Mouse (Mus musculus) myocyte (in vitro differentiated cells): Measurements from ENCODE around the gene Acer1. TPM values are rescaled to one million over a fixed set of nuclear protein-coding genes. Genes with fewer than 3 reads are reported as not detected.

Source experiments
- H3K27me3 ChIP-seq: one replicate; pipeline ENCODE4 v1.6.1; 2011; ENCODE audit not compliant: control insufficient read depth, insufficient read depth, insufficient read length
- H3K36me3 ChIP-seq: one replicate; pipeline ENCODE4 v1.6.1; 2011; ENCODE audit not compliant: control insufficient read depth, insufficient read depth
- H3K4me2 ChIP-seq: one replicate; pipeline ENCODE4 v1.6.1; 2011; ENCODE audit warnings: low read depth, control low read depth
- H3K4me3 ChIP-seq: one replicate; pipeline ENCODE4 v1.5.1; 2011; ENCODE audit warnings: mild to moderate bottlenecking, control low read depth, moderate library complexity
- H3K79me2 ChIP-seq: one replicate; pipeline ENCODE4 v1.6.1; 2011; ENCODE audit not compliant: control insufficient read depth, insufficient read depth
- H3ac ChIP-seq: one replicate; pipeline ENCODE4 v1.6.1; 2011; ENCODE audit not compliant: control insufficient read depth, insufficient read length
- CEBPB ChIP-seq: IDR thresholded peaks from 2 replicates; pipeline ENCODE4 v1.6.1; 2011; ENCODE audit warnings: mild to moderate bottlenecking, moderate library complexity; ENCODE audit not compliant: poor library complexity, insufficient read depth, severe bottlenecking
- E2F4 ChIP-seq: IDR thresholded peaks from one replicate; pipeline ENCODE4 v1.6.1; 2011; ENCODE audit warnings: mild to moderate bottlenecking, control low read depth, moderate library complexity; ENCODE audit not compliant: insufficient read depth
- MAX ChIP-seq: IDR thresholded peaks from one replicate; pipeline ENCODE4 v1.6.1; 2011; ENCODE audit warnings: low read depth, mild to moderate bottlenecking, control low read depth
- MYOD1 ChIP-seq, 3 experiments: IDR thresholded peaks; one replicate each; pipeline ENCODE4 v1.6.1; 2011; ENCODE audit warnings: control low read depth in 2 of 3, low read depth in 2 of 3, mild to moderate bottlenecking in 2 of 3, moderate library complexity in 1 of 3; ENCODE audit not compliant: insufficient read length in 2 of 3, control insufficient read depth in 1 of 3
- MYOG ChIP-seq, 3 experiments: IDR thresholded peaks; one replicate each; pipeline ENCODE4 v1.6.1; 2011; ENCODE audit warnings: control low read depth in 2 of 3, low read depth in 2 of 3, mild to moderate bottlenecking in 2 of 3; ENCODE audit not compliant: insufficient read length in 2 of 3, control insufficient read depth in 1 of 3, insufficient read depth in 1 of 3
- POLR2A ChIP-seq: IDR thresholded peaks from one replicate; pipeline ENCODE4 v1.6.1; 2011; ENCODE audit warnings: low read depth, mild to moderate bottlenecking, control low read depth, moderate library complexity; ENCODE audit not compliant: insufficient read length
- POLR2AphosphoS2 ChIP-seq: IDR thresholded peaks from one replicate; pipeline ENCODE4 v1.6.1; 2011; ENCODE audit warnings: low read depth, control low read depth; ENCODE audit not compliant: insufficient read length
- REST ChIP-seq: IDR thresholded peaks from one replicate; pipeline ENCODE4 v1.6.1; 2011; ENCODE audit warnings: mild to moderate bottlenecking, control low read depth, moderate library complexity; ENCODE audit not compliant: insufficient read depth, insufficient read length
- SRF ChIP-seq: IDR thresholded peaks from one replicate; pipeline ENCODE4 v1.6.1; 2011; ENCODE audit warnings: low read depth; ENCODE audit not compliant: control insufficient read depth, insufficient read length
- TCF12 ChIP-seq: IDR thresholded peaks from one replicate; pipeline ENCODE4 v1.6.1; 2011; ENCODE audit warnings: mild to moderate bottlenecking, control low read depth; ENCODE audit not compliant: poor library complexity, insufficient read depth, severe bottlenecking
- TCF3 ChIP-seq: IDR thresholded peaks from one replicate; pipeline ENCODE4 v1.6.1; 2011; ENCODE audit warnings: low read depth, control low read depth; ENCODE audit not compliant: insufficient read length
- USF1 ChIP-seq: IDR thresholded peaks from one replicate; pipeline ENCODE4 v1.6.1; 2011; ENCODE audit warnings: low read depth, mild to moderate bottlenecking, control low read depth, moderate library complexity
- polyA plus RNA-seq: library from polyadenylated mRNA; unstranded; fragments of >200 nt; fragmentation: generic; extraction: Trizol; gene quantifications from one replicate; pipeline ENCODE4 v1.2.1, GENCODE M21; 2012; ENCODE audit warnings: missing spikeins

Acer1 gene
- polyA plus RNA-seq: not detected

DNA sequence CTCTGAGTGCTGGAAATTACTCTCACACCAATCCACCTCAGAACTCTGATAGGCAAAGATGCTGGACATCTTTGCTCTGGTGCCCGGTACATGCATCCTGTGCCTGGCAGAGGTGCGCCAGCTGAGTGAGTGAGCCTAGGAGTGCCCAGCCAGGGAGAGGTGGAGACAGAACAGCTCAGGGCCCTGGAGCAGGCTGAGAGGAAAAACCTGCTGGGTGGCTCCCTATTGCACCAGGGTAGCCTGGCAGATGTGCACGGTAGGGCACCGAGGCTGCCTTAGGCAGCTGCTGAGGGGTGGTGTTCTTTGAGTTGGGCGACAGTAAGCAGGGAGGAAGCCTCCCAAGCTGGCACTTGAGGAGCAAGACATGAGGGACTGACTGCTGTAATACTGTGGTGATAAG lies at the start of gene Acer1:
Gene Acer1, minus strand, starts transcription at position 114 of the 400 bp plus-strand sequence.
- Histone ChIP-seq H3K4me2 (no peak within 1 kb of the TSS), H3ac (no peak within 1 kb of the TSS), H3K79me2 (no peaks in the 10 kb centered on the region), H3K36me3 (no peaks in the 10 kb centered on the region), H3K4me3 (no peak within 1 kb of the TSS), H3K27me3 (peaks cover 26% of the 10 kb centered on the region)
- TF ChIP-seq CEBPB (no peak), MYOD1 (IDR thresholded peaks at IDR 0.05; ENCODE audit: control insufficient read depth in 1 of 3, insufficient read length in 2 of 3, low read depth in 2 of 3) (no peak), REST (no peak)

DNA sequence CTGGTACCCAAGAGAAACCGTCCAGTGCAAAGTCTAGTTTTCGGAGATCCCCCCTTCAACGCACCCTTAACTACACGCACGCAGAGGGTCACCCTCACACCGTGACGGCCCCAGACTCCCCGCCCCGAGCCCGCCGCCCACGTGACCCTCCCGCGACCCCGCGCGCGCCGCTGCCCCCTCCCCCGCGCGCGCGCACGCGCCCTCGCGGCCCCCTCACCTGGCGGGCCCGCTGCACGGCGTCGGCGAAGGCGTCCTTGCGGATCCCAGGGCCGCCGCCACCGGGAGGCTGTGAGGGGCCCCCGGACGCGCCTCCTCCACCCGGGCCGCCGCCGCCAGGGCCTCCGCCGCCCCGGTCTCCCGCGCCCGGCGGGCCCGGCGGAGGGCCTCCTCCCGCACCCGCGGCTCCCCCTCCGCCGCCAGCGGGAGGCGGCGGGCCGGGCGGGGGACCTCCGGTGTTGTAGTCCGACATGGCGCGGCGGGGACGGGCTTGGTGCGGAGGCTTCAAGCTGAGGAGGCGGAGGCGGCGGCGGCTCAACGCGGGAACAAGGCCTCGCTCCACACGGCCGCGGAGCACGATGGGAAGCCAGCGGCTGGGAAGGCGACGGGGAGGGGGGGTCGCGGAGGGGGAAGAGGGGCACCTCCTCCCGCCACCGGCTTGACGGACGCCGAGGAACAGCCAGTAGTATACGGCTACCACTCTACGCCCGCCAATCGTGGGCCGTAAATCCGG lies 49.2 kb upstream of the Acer1 start, which contains the start of gene Khsrp:
Gene Khsrp, minus strand, starts transcription at position 592 of the 730 bp plus-strand sequence.
- peak; percentile 7 for TF ChIP-seq USF1
- peak; percentile 93 for TF ChIP-seq POLR2A
- peak; percentile 15 for TF ChIP-seq SRF
- TF ChIP-seq POLR2AphosphoS2: peak; percentile 81
- peak in 1 of 3 experiments; percentile 10 for TF ChIP-seq MYOD1 (IDR thresholded peaks at IDR 0.05; ENCODE audit: control insufficient read depth in 1 of 3, insufficient read length in 2 of 3, low read depth in 2 of 3)
- no peak for TF ChIP-seq CEBPB
- TF ChIP-seq E2F4: no peak
- no peak for TF ChIP-seq TCF12
- TF ChIP-seq TCF3: no peak
- peak; percentile 3 for TF ChIP-seq REST
- peak in 1 of 3 experiments; percentile 5 for TF ChIP-seq MYOG (IDR thresholded peaks at IDR 0.05; ENCODE audit: control insufficient read depth in 1 of 3, insufficient read depth in 1 of 3, insufficient read length in 2 of 3, low read depth in 2 of 3)
- TF ChIP-seq MAX: no peak
- H3K4me3 ChIP-seq: peak within 1 kb of the TSS; percentile 68
- peak within 1 kb of the TSS; percentile 95 for H3K4me2 ChIP-seq
- peak within 1 kb of the TSS; percentile 63 for H3ac ChIP-seq
- peaks cover 42% of the 10 kb centered on the region for H3K79me2 ChIP-seq
- peaks cover 9% of the 10 kb centered on the region for H3K36me3 ChIP-seq
- no peaks in the 10 kb centered on the region for H3K27me3 ChIP-seq

DNA sequence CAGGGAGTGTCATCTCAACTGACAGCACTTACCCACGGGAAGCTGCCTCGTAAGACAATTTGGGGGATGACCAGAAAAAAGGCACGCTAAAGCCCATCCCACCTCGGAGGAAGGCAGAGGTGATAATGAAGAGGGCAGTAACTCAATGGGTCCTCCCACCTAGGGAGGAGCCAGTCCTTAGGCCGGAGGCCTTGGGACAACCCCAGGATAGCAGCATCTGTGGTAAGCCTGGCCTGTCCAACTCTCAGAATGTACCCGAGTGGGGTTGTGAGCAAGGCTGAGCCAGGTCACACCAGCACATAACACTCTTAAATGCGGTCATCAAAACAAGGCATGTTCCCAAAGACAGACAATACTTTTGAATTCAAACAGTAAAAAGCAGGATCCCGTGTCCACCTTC lies 47.8 kb upstream of the Acer1 start:
- Histone ChIP-seq H3K79me2 (peaks cover 42% of the 10 kb centered on the region), H3K36me3 (peaks cover 20% of the 10 kb centered on the region), H3K4me2 (peak overlapping the region; percentile 95), H3ac (no peak overlapping the region), H3K27me3 (no peaks in the 10 kb centered on the region), H3K4me3 (peak overlapping the region; percentile 68)
- TF ChIP-seq SRF: no peak
- TF ChIP-seq POLR2A: peak; percentile 14

DNA sequence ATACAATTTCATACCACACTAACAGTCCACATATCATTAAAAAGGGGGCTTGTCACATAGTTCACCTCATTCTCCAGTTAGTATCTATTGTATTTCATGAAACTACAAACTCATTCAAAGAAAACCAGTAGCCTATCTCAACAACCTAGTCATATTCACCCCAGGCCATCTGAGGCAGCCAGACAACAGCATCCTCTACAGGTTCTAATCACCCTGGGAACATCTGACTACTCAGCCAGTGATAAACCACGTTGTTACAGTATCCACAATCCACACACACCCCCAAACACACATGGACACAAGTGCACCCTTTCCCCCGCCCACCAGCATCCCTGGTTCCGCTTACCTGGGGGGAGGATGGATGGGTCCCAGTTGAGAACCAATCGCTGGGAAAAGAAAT lies 45.5 kb upstream of the Acer1 start:
- peaks cover 20% of the 10 kb centered on the region for H3K36me3 ChIP-seq
- peaks cover 42% of the 10 kb centered on the region for H3K79me2 ChIP-seq
- no peak overlapping the region for H3K4me3 ChIP-seq
- no peaks in the 10 kb centered on the region for H3K27me3 ChIP-seq
- TF ChIP-seq E2F4 (no peak), SRF (no peak), MAX (no peak), POLR2AphosphoS2 (no peak), CEBPB (no peak), MYOG (IDR thresholded peaks at IDR 0.05; ENCODE audit: control insufficient read depth in 1 of 3, insufficient read depth in 1 of 3, insufficient read length in 2 of 3, low read depth in 2 of 3) (no peak), POLR2A (no peak), TCF12 (no peak), TCF3 (no peak), USF1 (no peak)
- no peak overlapping the region for H3ac ChIP-seq
- H3K4me2 ChIP-seq: no peak overlapping the region

DNA sequence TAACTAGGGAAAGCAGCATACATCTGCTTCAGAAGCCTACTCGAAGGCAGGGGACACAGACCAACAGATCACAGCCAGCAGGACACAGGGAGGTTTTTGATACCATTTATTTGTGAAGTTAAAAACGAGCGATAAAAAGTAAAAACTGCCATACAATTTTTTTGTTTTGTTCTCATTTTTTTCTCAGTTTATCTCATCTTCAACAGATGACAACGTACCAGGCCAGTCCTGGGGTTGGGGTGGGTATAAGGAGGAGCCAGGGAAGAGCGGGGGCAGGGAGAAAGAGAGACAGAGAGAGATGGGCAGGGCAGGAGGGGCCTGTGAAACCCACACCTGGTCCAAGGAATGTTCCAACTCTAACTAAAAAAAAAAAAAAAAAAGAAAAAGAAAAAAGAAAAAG lies 39.0 kb upstream of the Acer1 start:
- Histone ChIP-seq H3K36me3 (peaks cover 11% of the 10 kb centered on the region), H3K4me2 (no peak overlapping the region), H3K79me2 (no peaks in the 10 kb centered on the region), H3K4me3 (no peak overlapping the region), H3K27me3 (no peaks in the 10 kb centered on the region), H3ac (no peak overlapping the region)
- TF ChIP-seq MYOD1 (IDR thresholded peaks at IDR 0.05; ENCODE audit: control insufficient read depth in 1 of 3, insufficient read length in 2 of 3, low read depth in 2 of 3) (no peak), CEBPB (no peak)
